Mouse (Mus musculus) common myeloid progenitor, adult 5-6 weeks (primary cell): ENCODE measurements around the gene Was. TPM values are rescaled to one million over a fixed set of nuclear protein-coding genes. Genes with fewer than 3 reads are reported as not detected.
"Not testable (repeated sequence)": the region's sequence is repeated elsewhere in the genome, so short reads cannot be mapped to it uniquely, and the experiment has no call there.

Source experiments
- ATAC-seq: replicated peaks from 2 replicates; pipeline ENCODE4 v1.8.0; 2016; ENCODE audit warnings: low read depth, mild to moderate bottlenecking, moderate TSS enrichment, inconsistent platforms; ENCODE audit not compliant: poor library complexity, severe bottlenecking
- total RNA-seq: library from RNA; stranded (forward); fragments of 200-1000, 187-1606 nt; gene quantifications from 2 replicates; pipeline ENCODE4 v1.2.3, GENCODE M21; 2017

The Was gene
- total RNA-seq, 1 experiment from 2014 or later, result 74.5 TPM

DNA sequence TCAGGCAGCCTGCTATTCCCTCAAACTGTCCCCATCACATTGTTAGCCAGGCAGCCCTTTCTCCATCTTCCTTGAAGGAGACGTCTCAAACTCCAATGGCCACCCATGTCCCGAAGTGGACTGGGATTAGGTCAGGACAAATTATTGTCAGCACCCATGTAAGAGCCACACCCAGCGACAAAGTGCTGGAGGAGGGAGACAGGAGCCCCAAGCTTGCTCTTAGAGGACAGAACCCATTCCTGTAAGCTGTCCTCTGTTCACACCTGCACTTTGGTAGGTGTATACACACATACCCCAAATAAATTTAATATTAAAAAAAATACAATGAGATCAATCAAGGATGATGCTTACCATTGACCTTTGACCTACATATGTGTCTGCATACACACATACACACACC, 15.2 kb downstream of the Was start:
- no peak for ATAC-seq

DNA sequence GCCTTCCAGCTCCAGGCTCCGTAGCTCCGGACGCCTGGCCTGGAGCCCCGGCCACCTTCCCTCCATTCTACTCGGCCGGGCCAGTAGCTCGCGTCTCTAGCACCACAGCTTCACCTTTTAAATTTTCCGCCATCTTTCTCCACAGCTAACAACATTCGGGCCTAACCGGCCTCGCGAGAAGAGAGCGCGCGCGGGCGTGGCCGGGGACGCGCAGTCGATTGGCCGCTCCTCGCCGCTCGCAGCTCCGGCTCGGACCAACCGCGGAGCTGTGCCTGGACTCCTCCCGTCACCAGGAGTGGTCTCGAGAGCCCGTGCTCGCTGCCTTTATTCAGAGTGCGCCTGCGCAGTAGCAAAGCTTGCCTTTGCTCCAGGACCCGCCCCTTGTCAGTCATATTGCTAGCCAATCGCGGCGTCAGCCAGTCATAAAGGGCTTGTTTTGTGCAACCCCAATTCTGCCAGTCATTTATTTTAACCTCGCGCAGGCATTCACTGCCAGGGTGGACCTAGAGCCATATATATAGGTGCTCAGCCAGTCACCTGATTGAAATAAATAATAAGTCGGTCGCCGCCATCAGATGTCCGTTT, 15.8 kb downstream of the Was start, which contains the start of gene Suv39h1:
Suv39h1 (minus strand) TSS at position 331 of the 585 bp plus-strand sequence.
- ATAC-seq, result peak; percentile 95

DNA sequence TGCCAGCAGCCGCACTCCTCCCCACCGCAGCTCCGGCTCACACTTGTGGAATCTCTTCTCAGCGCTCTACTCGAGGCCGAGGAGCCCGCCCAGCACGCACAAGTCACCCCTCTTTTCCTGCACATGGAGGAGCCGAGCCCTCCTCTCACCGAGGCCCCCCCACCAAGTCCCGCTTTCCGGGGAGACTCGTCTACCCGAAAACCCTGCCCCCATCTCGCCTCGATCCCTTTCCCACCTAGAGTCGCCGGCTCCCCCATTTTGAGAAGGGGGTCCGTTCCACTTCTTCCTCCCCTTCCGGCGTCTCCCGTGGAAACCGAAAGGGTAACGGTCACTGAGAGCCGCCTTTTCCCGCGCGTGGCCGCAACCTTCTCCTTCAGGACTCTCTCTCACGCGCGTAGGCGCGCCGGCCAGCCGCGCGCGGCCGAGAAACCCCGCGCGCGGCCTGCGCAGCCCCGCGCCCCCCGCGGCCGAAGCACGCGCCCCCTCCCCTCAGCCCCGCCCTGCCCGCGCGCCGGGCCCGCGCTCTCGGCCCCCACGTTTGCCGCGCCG, 16.3 kb downstream of the Was start:
- ATAC-seq, result peak; percentile 24; the same call in 1 of the 2 replicates

DNA sequence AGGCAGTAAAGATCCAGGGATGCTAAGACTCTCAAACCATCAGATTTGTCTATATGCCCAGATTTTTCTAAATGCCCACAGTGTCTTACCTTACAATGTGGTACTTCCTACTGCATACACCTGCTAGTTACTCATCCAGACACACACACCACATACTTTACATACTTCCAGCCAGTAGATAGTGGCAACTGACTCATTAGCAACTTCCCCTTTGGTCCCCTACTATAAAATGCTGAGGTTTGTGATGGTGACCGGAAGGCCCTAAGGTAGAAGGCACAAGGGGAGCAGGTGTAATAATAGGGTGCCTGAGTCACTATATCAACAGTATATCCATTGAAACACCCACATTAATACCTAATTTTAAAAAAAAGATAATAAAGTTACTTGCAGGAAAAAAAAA, 21.1 kb downstream of the Was start:
- no peak for ATAC-seq

DNA sequence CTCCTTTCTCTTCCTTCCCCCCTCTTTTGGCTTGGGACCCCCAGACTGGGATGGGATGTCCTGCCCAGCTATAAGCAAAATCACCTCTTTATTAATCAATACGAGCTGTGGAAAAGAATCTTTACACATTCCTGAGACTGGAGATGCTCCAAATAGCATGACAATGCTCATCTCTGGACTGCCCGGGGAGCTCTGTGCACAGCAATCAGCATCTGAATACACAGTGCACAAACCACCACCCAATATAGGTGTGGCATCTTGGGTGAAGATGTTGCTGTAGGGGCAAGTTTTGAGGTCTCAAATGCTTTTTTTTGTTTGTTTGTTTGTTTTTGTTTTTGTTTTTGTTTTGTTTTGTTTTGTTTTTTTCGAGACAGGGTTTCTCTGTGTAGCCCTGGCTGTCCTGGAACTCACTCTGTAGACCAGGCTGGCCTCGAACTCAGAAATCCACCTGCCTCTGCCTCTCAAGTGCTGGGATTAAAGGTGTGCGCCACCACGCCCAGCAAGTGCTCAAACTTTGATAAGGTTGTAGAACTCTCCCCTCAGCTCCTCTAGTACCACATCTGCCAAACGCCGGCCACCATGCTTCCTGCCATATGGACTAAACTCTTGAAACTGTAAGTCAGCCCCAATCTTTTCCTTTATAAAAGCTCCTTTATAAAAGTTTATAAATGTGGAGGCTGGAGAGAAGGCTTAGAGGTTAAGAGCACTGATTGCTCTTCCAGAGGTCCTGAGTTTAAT, 39.1 kb downstream of the Was start:
- not testable (repeated sequence) for ATAC-seq

DNA sequence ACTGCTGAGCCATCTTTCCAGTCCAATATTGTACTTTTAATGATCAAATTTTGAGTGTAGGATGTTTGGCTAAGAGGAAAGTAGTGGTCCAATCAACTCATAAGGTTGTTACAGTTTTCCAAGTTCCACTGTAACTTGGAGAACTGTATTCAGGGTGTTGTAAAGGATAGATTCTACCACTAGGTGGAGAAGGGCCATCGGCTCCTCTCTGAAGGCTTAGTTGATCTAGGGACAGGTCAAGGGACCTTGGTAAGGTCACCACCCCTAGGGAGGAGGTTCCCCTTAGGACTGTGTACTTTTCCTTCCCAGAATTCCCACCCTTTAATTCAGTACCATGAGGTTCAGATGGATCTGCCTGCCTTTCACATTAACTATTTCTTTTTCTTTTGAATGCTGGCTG, 57.3 kb downstream of the Was start:
- ATAC-seq, result 0 out of 2 replicates have a peak, but pooled peaks have one; percentile 45

Other genes with a start within 250 kb of the Was start
- gene Otud5, start 249.1 kb downstream of the Was start, total RNA-seq, result 57.0 and 57.9 TPM in 2 replicates
- gene Pim2, start 212.2 kb downstream of the Was start, total RNA-seq, result 2.2 and 5.0 TPM in 2 replicates
- gene Slc35a2, start 206.5 kb downstream of the Was start, total RNA-seq, result 10.5 and 13.2 TPM in 2 replicates
- 156 and 162 TPM in 2 replicates for gene Pqbp1, start 191.2 kb downstream of the Was start, total RNA-seq
- gene Timm17b, start 191.1 kb downstream of the Was start, total RNA-seq, result 42.2 and 54.8 TPM in 2 replicates
- gene Gm10491, start 182.7 kb downstream of the Was start, total RNA-seq, result not detected in 2 replicates
- not detected in 2 replicates for gene Gm10490, start 181.0 kb downstream of the Was start, total RNA-seq
- gene Pcsk1n, start 170.7 kb downstream of the Was start, total RNA-seq, result not detected in 2 replicates
- not detected in 2 replicates for gene Eras, start 161.9 kb downstream of the Was start, total RNA-seq
- 11.0 and 13.1 TPM in 2 replicates for gene Hdac6, start 142.6 kb downstream of the Was start, total RNA-seq
- gene Gata1, start 112.4 kb downstream of the Was start, total RNA-seq, result 46.7 and 51.4 TPM in 2 replicates
- not detected in 2 replicates for gene Glod5, start 72.0 kb downstream of the Was start, total RNA-seq
- 60.0 and 70.0 TPM in 2 replicates for gene Suv39h1, start 15.7 kb downstream of the Was start, total RNA-seq
- 25.8 and 29.6 TPM in 2 replicates for gene Wdr13, start 42.4 kb upstream of the Was start, total RNA-seq
- gene Rbm3, start 55.4 kb upstream of the Was start, total RNA-seq, result 1,314 and 1,321 TPM in 2 replicates
- gene Tbc1d25, start 85.7 kb upstream of the Was start, total RNA-seq, result 5.2 and 7.3 TPM in 2 replicates
- 58.5 and 66.5 TPM in 2 replicates for gene Ebp, start 103.0 kb upstream of the Was start, total RNA-seq
- 0.05 TPM in 1 of 2 replicates, not detected in the other for gene Porcn, start 116.0 kb upstream of the Was start, total RNA-seq
- 20.6 and 26.4 TPM in 2 replicates for gene Ftsj1, start 161.9 kb upstream of the Was start, total RNA-seq
- 18.5 and 20.0 TPM in 2 replicates for gene Slc38a5, start 180.6 kb upstream of the Was start, total RNA-seq
- gene Ssxb10, start 236.9 kb upstream of the Was start, total RNA-seq, result not detected in 2 replicates